8 mouse cellular contexts compared by ENCODE assay signal in the genomic region with DNA sequence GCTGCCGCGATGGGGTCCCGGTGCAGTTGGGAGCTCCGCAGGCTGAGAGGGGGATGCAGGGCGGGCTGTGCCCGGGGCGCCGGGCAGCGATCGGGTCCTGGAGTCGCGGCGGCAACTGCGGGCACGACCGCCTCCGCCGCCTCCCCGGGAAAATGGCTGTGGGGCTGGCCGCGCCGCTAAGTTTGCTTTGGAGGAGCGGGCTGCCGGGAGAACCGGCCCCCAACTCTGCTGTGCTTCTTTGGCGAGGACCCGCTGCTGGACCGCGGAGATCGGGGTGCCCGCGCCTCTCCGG. TPM values are rescaled to one million over a fixed set of nuclear protein-coding genes. Genes with fewer than 3 reads are reported as not detected.
DNase-seq lines count a peak whose midpoint lies in the region; ATAC-seq and TF ChIP-seq lines count a peak whose summit lies in the region.

No protein-coding gene starts in this region.

- under 1% methylated on average over 32 of the region's 33 CpGs for WGBS in forebrain, postnatal 0 days
- 0% methylated on average over 25 of the region's 33 CpGs for WGBS in midbrain, embryonic 11.5 days

- H3K9me3 ChIP-seq in forebrain, postnatal 0 days (ENCODE audit: low read length) = no peaks in the 10 kb centered on the region
- no peaks in the 10 kb centered on the region for H3K9me3 ChIP-seq in midbrain, embryonic 11.5 days (ENCODE audit: control insufficient read depth, low read length)

- in situ Hi-C loops in Patski (cut with MboI; ENCODE audit: low pct_unique_long_range_greater_than_20kb) = no loop called here

- CTCF ChIA-PET in Patski (lab: Charles Lee) = interaction anchor here (1.1 kb wide), 1 partner anchor 33 kb away, joined by 3 read pairs; no protein-coding TSS in a partner anchor

- no peaks in the 10 kb centered on the region for H3K27me3 ChIP-seq in Patski
- H3K27me3 ChIP-seq in forebrain, postnatal 0 days (ENCODE audit: insufficient read depth, low read length) = no peaks in the 10 kb centered on the region
- no peaks in the 10 kb centered on the region for H3K27me3 ChIP-seq in midbrain, embryonic 11.5 days (ENCODE audit: control insufficient read depth, insufficient read depth, low read length)

- peak; percentile 2 for ATAC-seq in Patski
- ATAC-seq in forebrain, postnatal 0 days = no peak
- no peak for ATAC-seq in midbrain, embryonic 11.5 days (ENCODE audit: low FRiP score)
- ATAC-seq in inflammation-experienced regulatory T-cells, adult 6 months = no peak
- ATAC-seq in megakaryocyte progenitor cell, adult 5-6 weeks (replicated peaks; ENCODE audit: poor library complexity) = no peak

- POLR2A ChIA-PET in Patski (lab: Charles Lee) = no interaction called here

- H3K27ac ChIP-seq in forebrain, postnatal 0 days (ENCODE audit: low read depth, low read length) = peak overlapping the region; percentile 89
- peak overlapping the region; percentile 89 for H3K27ac ChIP-seq in midbrain, embryonic 11.5 days (ENCODE audit: low read depth, low read length)

- H3K9ac ChIP-seq in forebrain, postnatal 0 days = peak overlapping the region; percentile 71
- H3K9ac ChIP-seq in midbrain, embryonic 11.5 days (ENCODE audit: low read length) = peak overlapping the region; percentile 90

- no peak for TF ChIP-seq CTCF in Patski (IDR thresholded peaks at IDR 0.05)
- no peak for TF ChIP-seq CTCF in forebrain, postnatal 0 days (IDR thresholded peaks at IDR 0.05; ENCODE audit: low read depth)

- peaks cover 17% of the 10 kb centered on the region for H3K4me1 ChIP-seq in forebrain, postnatal 0 days (ENCODE audit: insufficient read depth)
- H3K4me1 ChIP-seq in midbrain, embryonic 11.5 days (ENCODE audit: control insufficient read depth, insufficient read depth, low read length) = peaks cover 15% of the 10 kb centered on the region

- H3K4me2 ChIP-seq in forebrain, postnatal 0 days (ENCODE audit: low read depth) = peak overlapping the region; percentile 88
- H3K4me2 ChIP-seq in midbrain, embryonic 11.5 days = peak overlapping the region; percentile 67

- peak; percentile 30 to 33 for DNase-seq in kidney, adult 8-10 months
- DNase-seq in kidney, postnatal 4 days = no peak
- no peak for DNase-seq in Patski (ENCODE audit: low read depth, low spot score)
- DNase-seq in forebrain, postnatal 0 days = no peak
- DNase-seq in midbrain, embryonic 11.5 days (ENCODE audit: low spot score, missing footprints) = no peak
- DNase-seq in kidney, postnatal 25 days = no peak

- H3K4me3 ChIP-seq in forebrain, postnatal 0 days (ENCODE audit: low read depth, low read length) = peak overlapping the region; percentile 92
- H3K4me3 ChIP-seq in midbrain, embryonic 11.5 days (ENCODE audit: low read depth, low read length) = peak overlapping the region; percentile 97

- peaks cover 13% of the 10 kb centered on the region for H3K36me3 ChIP-seq in forebrain, postnatal 0 days (ENCODE audit: insufficient read depth)
- H3K36me3 ChIP-seq in midbrain, embryonic 11.5 days (ENCODE audit: control insufficient read depth, insufficient read depth, low read length) = peaks cover 2% of the 10 kb centered on the region; the same call in 1 of the 2 replicates

RNA-seq across cellular contexts. Expression of a gene that starts 0.4 kb away (rescaled TPM):
- 17.3 TPM for polyA plus RNA-seq in Patski (2021)
- 15.6 and 17.9 TPM in 2 replicates for total RNA-seq in forebrain, postnatal 0 days (2014; rRNA removed)
- polyA plus RNA-seq in forebrain, postnatal 0 days (2015; fragmentation: Nextera tagmentation; extraction: Ambion mirVana) = 27.4 and 38.2 TPM in 2 replicates
- polyA plus RNA-seq in midbrain, embryonic 11.5 days (2014; fragmentation: Nextera tagmentation; extraction: Ambion mirVana) = 34.5 and 35.2 TPM in 2 replicates
- polyA plus RNA-seq in inflammation-experienced regulatory T-cells, adult 6 months (2017; shearing (Covaris generic)) = 100 to 1,000 TPM in 1 of 3 experiments, 10 to 100 TPM in 2; 83.6 to 104 (median 99.6) TPM
- 25.8 and 26.6 TPM in 2 replicates for total RNA-seq in megakaryocyte progenitor cell, adult 5-6 weeks (2015)
- total RNA-seq in megakaryocyte progenitor cell, adult 5-6 weeks (2017) = 36.6 and 47.5 TPM in 2 replicates

RNA-seq across cellular contexts. Expression of a gene that starts 41.7 kb away (rescaled TPM):
- 201 TPM for polyA plus RNA-seq in Patski (2021)
- total RNA-seq in forebrain, postnatal 0 days (2014; rRNA removed) = 207 and 225 TPM in 2 replicates
- polyA plus RNA-seq in forebrain, postnatal 0 days (2015; fragmentation: Nextera tagmentation; extraction: Ambion mirVana) = 605 and 698 TPM in 2 replicates
- 654 and 676 TPM in 2 replicates for polyA plus RNA-seq in midbrain, embryonic 11.5 days (2014; fragmentation: Nextera tagmentation; extraction: Ambion mirVana)
- 100 to 1,000 TPM; 348 to 426 (median 406) TPM for polyA plus RNA-seq in inflammation-experienced regulatory T-cells, adult 6 months (2017; shearing (Covaris generic))
- total RNA-seq in megakaryocyte progenitor cell, adult 5-6 weeks (2015) = 402 and 411 TPM in 2 replicates
- 408 and 433 TPM in 2 replicates for total RNA-seq in megakaryocyte progenitor cell, adult 5-6 weeks (2017)

Comparison
In these comparisons a context has a peak if more than half of its experiments do, and no peak if none do; other contexts are left out.
1. DNase-seq: peak in kidney, adult 8-10 months (2 of 2); none in kidney, postnatal 4 days (0 of 2), Patski (single experiment), forebrain, postnatal 0 days (single experiment), midbrain, embryonic 11.5 days (single experiment) and kidney, postnatal 25 days (0 of 2).